7 mouse cellular contexts compared by ENCODE assay signal in the genomic region with DNA sequence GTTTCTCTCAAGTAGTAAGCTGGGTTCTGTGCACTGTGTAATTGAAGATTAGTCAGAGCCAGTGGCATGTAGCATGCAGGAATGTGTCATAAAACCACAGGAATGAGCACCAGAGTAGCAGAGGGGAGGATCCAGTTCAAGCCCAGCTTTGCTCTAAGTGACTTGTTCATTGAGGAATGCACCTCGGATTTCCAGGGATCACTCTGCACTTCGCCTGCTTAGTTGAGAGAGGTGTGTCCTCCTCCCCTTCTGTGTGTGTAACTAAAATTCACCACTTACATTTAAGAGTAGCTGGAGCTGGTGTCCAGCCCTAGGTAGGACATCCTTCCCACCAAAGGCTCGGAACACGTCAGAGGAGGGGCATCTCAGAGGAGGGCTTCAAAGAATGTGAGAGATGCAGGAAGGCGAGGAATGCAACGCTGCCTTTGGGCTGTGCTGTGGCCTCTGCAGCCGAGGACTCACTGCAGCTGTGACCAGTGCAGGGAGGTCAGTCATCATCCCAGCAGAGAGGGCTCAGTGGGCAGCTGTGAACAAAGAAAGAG. TPM values are rescaled to one million over a fixed set of nuclear protein-coding genes. Genes with fewer than 3 reads are reported as not detected.
DNase-seq lines count a peak whose midpoint lies in the region; ATAC-seq lines count a peak whose summit lies in the region.

No protein-coding gene starts in this region.

- ATAC-seq in embryonic facial prominence, embryonic 15.5 days (ENCODE audit: insufficient number of reproducible peaks, low FRiP score, low TSS enrichment, low read depth), result peak; percentile 89
- peak; percentile 70 for ATAC-seq in intestine, embryonic 16.5 days
- no peak for ATAC-seq in frontal cortex, adult (ENCODE audit: low TSS enrichment)

- intact Hi-C loops in left cerebral cortex, postnatal 14 days (cut with DNase I), result no loop called here

- 9% methylated on average over 7 of the region's 7 CpGs for WGBS in embryonic facial prominence, embryonic 15.5 days
- WGBS in intestine, embryonic 16.5 days, result 22% methylated on average over 7 of the region's 7 CpGs

- H3K36me3 ChIP-seq in embryonic facial prominence, embryonic 15.5 days, result no peaks in the 10 kb centered on the region
- H3K36me3 ChIP-seq in intestine, embryonic 16.5 days (ENCODE audit: control insufficient read depth, insufficient read depth, low read length), result peaks cover 5% of the 10 kb centered on the region; the same call in 1 of the 2 replicates

- no peaks in the 10 kb centered on the region for H3K27me3 ChIP-seq in embryonic facial prominence, embryonic 15.5 days
- no peaks in the 10 kb centered on the region for H3K27me3 ChIP-seq in intestine, embryonic 16.5 days (replicated peaks; ENCODE audit: control insufficient read depth, insufficient read depth, low read length)

- peaks cover 30% of the 10 kb centered on the region for H3K4me1 ChIP-seq in embryonic facial prominence, embryonic 15.5 days
- H3K4me1 ChIP-seq in intestine, embryonic 16.5 days (ENCODE audit: control insufficient read depth, insufficient read depth, low read length), result peaks cover 18% of the 10 kb centered on the region

- DNase-seq in adipocyte (ENCODE audit: low spot score), result peak; percentile 30
- peak; percentile 71 for DNase-seq in lung, postnatal 10 days
- DNase-seq in ovary, postnatal 10 days (ENCODE audit: low spot score), result no peak
- DNase-seq in left cerebral cortex, postnatal 14 days (ENCODE audit: low spot score in 2 of 2), result no peak

- H3K27ac ChIP-seq in embryonic facial prominence, embryonic 15.5 days (replicated peaks), result peak overlapping the region; percentile 59
- H3K27ac ChIP-seq in intestine, embryonic 16.5 days (ENCODE audit: low read length), result peak overlapping the region; percentile 52

- no peak overlapping the region for H3K4me3 ChIP-seq in embryonic facial prominence, embryonic 15.5 days (replicated peaks)
- H3K4me3 ChIP-seq in intestine, embryonic 16.5 days (ENCODE audit: low read length), result no peak overlapping the region

- no peak overlapping the region; the same call in 1 of the 2 replicates for H3K4me2 ChIP-seq in embryonic facial prominence, embryonic 15.5 days (replicated peaks)
- H3K4me2 ChIP-seq in intestine, embryonic 16.5 days (ENCODE audit: low read depth, low read length), result no peak overlapping the region

- no peaks in the 10 kb centered on the region for H3K9me3 ChIP-seq in embryonic facial prominence, embryonic 15.5 days (replicated peaks)
- H3K9me3 ChIP-seq in intestine, embryonic 16.5 days (ENCODE audit: control insufficient read depth, low read length), result no peaks in the 10 kb centered on the region

- no peak overlapping the region for H3K9ac ChIP-seq in embryonic facial prominence, embryonic 15.5 days
- H3K9ac ChIP-seq in intestine, embryonic 16.5 days (ENCODE audit: low read depth, low read length), result no peak overlapping the region

RNA-seq across cellular contexts. Expression of a gene that starts 27.4 kb away (rescaled TPM):
- 35.4 and 35.8 TPM in 2 replicates for polyA plus RNA-seq in embryonic facial prominence, embryonic 15.5 days (2015; fragmentation: Nextera tagmentation; extraction: Ambion mirVana)
- polyA plus RNA-seq in intestine, embryonic 16.5 days (2015; fragmentation: Nextera tagmentation; extraction: Ambion mirVana), result 24.6 and 29.1 TPM in 2 replicates
- total RNA-seq in left cerebral cortex, postnatal 14 days (2021), result 10 to 100 TPM; 58.3 to 72.2 TPM

RNA-seq across cellular contexts. Expression of a gene that starts 53.8 kb away (rescaled TPM):
- 6.0 and 7.7 TPM in 2 replicates for polyA plus RNA-seq in embryonic facial prominence, embryonic 15.5 days (2015; fragmentation: Nextera tagmentation; extraction: Ambion mirVana)
- 4.2 and 4.5 TPM in 2 replicates for polyA plus RNA-seq in intestine, embryonic 16.5 days (2015; fragmentation: Nextera tagmentation; extraction: Ambion mirVana)
- 10 to 100 TPM; 33.0 to 36.2 TPM for total RNA-seq in left cerebral cortex, postnatal 14 days (2021)

Comparison
In these comparisons a context has a peak if more than half of its experiments do, and no peak if none do; other contexts are left out.
1. DNase-seq: peak in adipocyte (single experiment) and lung, postnatal 10 days (single experiment); none in ovary, postnatal 10 days (single experiment) and left cerebral cortex, postnatal 14 days (0 of 2).